Mouse (Mus musculus): ENCODE measurements around the gene Ppm1d.

DNA sequence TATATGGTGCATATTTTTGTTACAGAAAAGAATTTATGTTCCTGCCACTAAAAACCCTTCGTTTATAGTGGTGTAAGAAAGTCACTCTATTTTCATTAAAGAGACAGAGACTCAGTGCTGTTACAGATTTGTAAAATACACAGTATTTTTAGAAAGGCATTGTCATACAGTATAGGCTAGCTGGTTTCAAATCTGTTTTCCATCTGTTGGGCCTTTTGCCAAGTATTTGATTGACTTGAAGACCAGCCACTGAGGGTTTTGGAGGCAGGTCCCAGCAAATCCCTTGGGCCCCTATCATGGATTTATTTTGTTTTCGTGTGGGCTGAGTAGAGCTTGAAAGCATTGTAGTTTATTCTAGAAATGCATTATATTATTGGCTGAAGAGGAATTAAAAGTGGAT lies 1.8 kb downstream of the Ppm1d start:
- TF ChIP-seq GATA1 (IDR thresholded peaks at IDR 0.05; ENCODE audit: low read length): no peak
- TF ChIP-seq TAL1 (IDR thresholded peaks at IDR 0.05; ENCODE audit: low read length): no peak
